Comparison of ENCODE assay signal across 21 mouse cellular contexts in the genomic region with DNA sequence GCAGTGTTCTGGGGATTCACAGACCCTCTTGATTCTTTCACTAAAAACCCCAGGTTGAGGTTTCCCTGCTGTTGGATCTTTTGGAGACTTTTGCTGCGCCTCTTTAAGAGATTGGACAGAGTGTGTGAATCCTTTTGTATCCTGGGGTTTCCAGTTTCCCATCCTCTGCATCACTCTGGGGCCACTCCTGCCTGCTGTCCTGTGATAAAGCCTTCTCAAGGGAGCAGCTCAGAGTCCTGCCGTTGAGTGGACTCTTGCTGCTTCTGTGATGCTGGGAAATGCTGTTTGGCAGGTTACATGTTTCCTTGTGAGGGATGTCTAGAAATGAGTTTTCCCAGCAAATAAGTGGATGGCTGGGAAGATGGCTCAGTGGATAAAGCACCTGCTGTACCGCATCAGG. TPM values are rescaled to one million over a fixed set of nuclear protein-coding genes. Genes with fewer than 3 reads are reported as not detected.
DNase-seq lines count a peak whose midpoint lies in the region; ATAC-seq and TF ChIP-seq lines count a peak whose summit lies in the region.
"Had no signal": no experiment of that assay in that cellular context is flagged by ENCODE, and none has a peak within 500 bp of the region (broad histone marks: within the 10 kb centered on the region; RNA-seq: fewer than 3 reads in every experiment).

No protein-coding gene starts in this region.

- ATAC-seq in heart, embryonic 13.5 days (ENCODE audit: extremely low read depth, insufficient number of reproducible peaks, low FRiP score, low TSS enrichment): no peak
- ATAC-seq in liver, embryonic 11.5 days (replicated peaks; ENCODE audit: low FRiP score): 0 out of 2 replicates have a peak, but pooled peaks have one; percentile 46
- ATAC-seq in liver, postnatal 0 days: peak; percentile 28; the same call in 1 of the 2 replicates
- ATAC-seq: forebrain, embryonic 13.5 days; lung, postnatal 0 days had no signal

- no peaks in the 10 kb centered on the region for H3K27me3 ChIP-seq in heart, embryonic 13.5 days (replicated peaks)
- H3K27me3 ChIP-seq in liver, embryonic 11.5 days (replicated peaks; ENCODE audit: control insufficient read depth, insufficient read depth, low read length): peaks cover 4% of the 10 kb centered on the region; the same call in 1 of the 2 replicates
- H3K27me3 ChIP-seq in liver, postnatal 0 days (ENCODE audit: insufficient read depth, low read length): no peaks in the 10 kb centered on the region
- H3K27me3 ChIP-seq: limb, embryonic 15.5 days had no signal

- DNase-seq in heart, postnatal 14 days: no peak
- peak; percentile 67 for DNase-seq in c-Kit-positive CD71-positive TER-119-positive erythroid progenitor cells, embryonic 14.5 days (ENCODE audit: low spot score)
- DNase-seq in liver, embryonic 11.5 days (ENCODE audit: low spot score): no peak
- no peak for DNase-seq in liver, postnatal 0 days
- no peak for DNase-seq in adrenal gland, adult 2 months
- DNase-seq in layer of hippocampus, adult 8-10 months (ENCODE audit: low spot score in 2 of 2): no peak
- DNase-seq: cerebellum, adult 9-11 months; heart, adult 11 months; kidney, adult 11 months; thymus, adult 18-20 months; thymus, postnatal 4 days had no signal

- H3K4me3 ChIP-seq in heart, embryonic 13.5 days: no peak overlapping the region
- no peak overlapping the region for H3K4me3 ChIP-seq in liver, embryonic 11.5 days (ENCODE audit: low read depth, low read length)
- H3K4me3 ChIP-seq in liver, postnatal 0 days (ENCODE audit: low read depth, low read length): peak overlapping the region; percentile 7; the same call in 1 of the 2 replicates
- H3K4me3 ChIP-seq: embryonic facial prominence, embryonic 10.5 days; forebrain, embryonic 13.5 days; hindbrain, embryonic 13.5 days; left cerebral cortex, adult 2 months; limb, embryonic 15.5 days; midbrain, embryonic 12.5 days had no signal

- WGBS in heart, embryonic 13.5 days: 55% methylated on average over 3 of the region's 3 CpGs
- WGBS in liver, embryonic 11.5 days: 61% methylated on average over 3 of the region's 3 CpGs
- 57% methylated on average over 3 of the region's 3 CpGs for WGBS in liver, postnatal 0 days (ENCODE audit: insufficient replicate concordance)

- no peak overlapping the region for H3K9ac ChIP-seq in heart, embryonic 13.5 days
- H3K9ac ChIP-seq in liver, embryonic 11.5 days (ENCODE audit: low read depth, low read length): no peak overlapping the region
- peak overlapping the region; percentile 8; the same call in 1 of the 2 replicates for H3K9ac ChIP-seq in liver, postnatal 0 days (replicated peaks)
- H3K9ac ChIP-seq: forebrain, embryonic 13.5 days; hindbrain, embryonic 13.5 days; limb, embryonic 15.5 days; midbrain, embryonic 12.5 days had no signal

- H3K27ac ChIP-seq in heart, embryonic 13.5 days (replicated peaks): 0 out of 2 replicates have a peak overlapping the region, but pooled peaks have one; percentile 8
- peak overlapping the region; percentile 48; the same call in 1 of the 2 replicates for H3K27ac ChIP-seq in liver, embryonic 11.5 days (ENCODE audit: low read depth, low read length)
- H3K27ac ChIP-seq in liver, postnatal 0 days (ENCODE audit: low read depth): peak overlapping the region; percentile 81
- H3K27ac ChIP-seq: embryonic facial prominence, embryonic 10.5 days; forebrain, embryonic 13.5 days; hindbrain, embryonic 13.5 days; left cerebral cortex, adult 2 months; limb, embryonic 15.5 days; macrophage; midbrain, embryonic 12.5 days had no signal

- no peaks in the 10 kb centered on the region for H3K36me3 ChIP-seq in heart, embryonic 13.5 days
- no peaks in the 10 kb centered on the region for H3K36me3 ChIP-seq in liver, embryonic 11.5 days (ENCODE audit: control insufficient read depth, insufficient read depth, low read length)
- H3K36me3 ChIP-seq in liver, postnatal 0 days (replicated peaks; ENCODE audit: insufficient read depth, low read length): no peaks in the 10 kb centered on the region
- H3K36me3 ChIP-seq: embryonic facial prominence, embryonic 10.5 days; hindbrain, embryonic 13.5 days; limb, embryonic 15.5 days; midbrain, embryonic 12.5 days had no signal

- no peak for TF ChIP-seq CTCF in liver, postnatal 0 days (IDR thresholded peaks at IDR 0.05; ENCODE audit: low read depth)

- 0 out of 2 replicates have a peak overlapping the region, but pooled peaks have one; percentile 3 for H3K4me2 ChIP-seq in heart, embryonic 13.5 days
- H3K4me2 ChIP-seq in liver, embryonic 11.5 days: peak overlapping the region; percentile 27; the same call in 1 of the 2 replicates
- peak overlapping the region; percentile 39 for H3K4me2 ChIP-seq in liver, postnatal 0 days (ENCODE audit: low read depth, low read length)
- H3K4me2 ChIP-seq: forebrain, embryonic 13.5 days; heart, embryonic 11.5 days; hindbrain, embryonic 13.5 days; limb, embryonic 15.5 days; midbrain, embryonic 12.5 days had no signal

- H3K9me3 ChIP-seq in heart, embryonic 13.5 days: no peaks in the 10 kb centered on the region
- no peaks in the 10 kb centered on the region for H3K9me3 ChIP-seq in liver, embryonic 11.5 days (ENCODE audit: control insufficient read depth, low read length)
- H3K9me3 ChIP-seq in liver, postnatal 0 days (ENCODE audit: low read length): no peaks in the 10 kb centered on the region
- H3K9me3 ChIP-seq: embryonic facial prominence, embryonic 10.5 days; forebrain, embryonic 13.5 days; hindbrain, embryonic 13.5 days; limb, embryonic 15.5 days; midbrain, embryonic 12.5 days had no signal

- intact Hi-C loops in heart, postnatal 14 days (cut with DNase I): no loop called here

- TF ChIP-seq EP300 in liver, postnatal 0 days (IDR thresholded peaks at IDR 0.05; ENCODE audit: low read depth): peak; percentile 79

- peaks cover 37% of the 10 kb centered on the region for H3K4me1 ChIP-seq in heart, embryonic 13.5 days
- H3K4me1 ChIP-seq in liver, embryonic 11.5 days (replicated peaks; ENCODE audit: control insufficient read depth, insufficient read depth, low read length): peaks cover 38% of the 10 kb centered on the region
- H3K4me1 ChIP-seq in liver, postnatal 0 days (ENCODE audit: insufficient read depth): peaks cover 54% of the 10 kb centered on the region
- H3K4me1 ChIP-seq: hindbrain, embryonic 13.5 days; limb, embryonic 15.5 days; midbrain, embryonic 12.5 days had no signal

RNA-seq across cellular contexts. Expression of a gene that starts 15.0 kb away (rescaled TPM):
- 17.1 and 18.0 TPM in 2 replicates for polyA plus RNA-seq in heart, embryonic 13.5 days (2015; fragmentation: Nextera tagmentation; extraction: Ambion mirVana)
- total RNA-seq in heart, postnatal 14 days (2021): 10 to 100 TPM; 11.9 to 12.2 TPM
- 29.1 and 30.0 TPM in 2 replicates for polyA plus RNA-seq in liver, embryonic 11.5 days (2014; fragmentation: Nextera tagmentation; extraction: Ambion mirVana)
- polyA plus RNA-seq in liver, postnatal 0 days (2015; fragmentation: Nextera tagmentation; extraction: Ambion mirVana): 14.6 and 17.9 TPM in 2 replicates
- total RNA-seq in adrenal gland, adult 2 months (2021): 10 to 100 TPM; 21.9 to 27.5 TPM
- 64.9 and 70.9 TPM in 2 replicates for polyA plus RNA-seq in adrenal gland, adult 2 months (2012; rRNA removed)
- 10 to 100 TPM; 14.4 to 21.4 (median 18.5) TPM for total RNA-seq in layer of hippocampus, adult 8-10 months (2022)

RNA-seq across cellular contexts. Expression of a gene that starts 37.6 kb away (rescaled TPM):
- 20.3 and 22.5 TPM in 2 replicates for polyA plus RNA-seq in heart, embryonic 13.5 days (2015; fragmentation: Nextera tagmentation; extraction: Ambion mirVana)
- 10 to 100 TPM; 88.3 to 89.1 TPM for total RNA-seq in heart, postnatal 14 days (2021)
- 19.3 TPM in 2 replicates for polyA plus RNA-seq in liver, embryonic 11.5 days (2014; fragmentation: Nextera tagmentation; extraction: Ambion mirVana)
- 15.9 and 18.5 TPM in 2 replicates for polyA plus RNA-seq in liver, postnatal 0 days (2015; fragmentation: Nextera tagmentation; extraction: Ambion mirVana)
- total RNA-seq in adrenal gland, adult 2 months (2021): 10 to 100 TPM; 64.4 to 83.5 TPM
- polyA plus RNA-seq in adrenal gland, adult 2 months (2012; rRNA removed): 13.7 and 13.9 TPM in 2 replicates
- total RNA-seq in layer of hippocampus, adult 8-10 months (2022): 100 to 1,000 TPM in 1 of 4 experiments, 10 to 100 TPM in 3; 92.0 to 121 (median 95.2) TPM

Comparison
In these comparisons a context has a peak if more than half of its experiments do, and no peak if none do; other contexts are left out.
1. H3K27ac ChIP-seq: peak in every context shown above with its lines; median percentile 81 in liver, postnatal 0 days; 48 in liver, embryonic 11.5 days; 8 in heart, embryonic 13.5 days.